Mouse (Mus musculus): ENCODE measurements at regions not wholly inside any gene's neighbourhood (a gene's known extent, or its start where the extent isn't known, plus 50 kb on each side); places are given as distances from the start of the nearest gene placed in this dataset.

- TF ChIP-seq HCFC1 (IDR thresholded peaks at IDR 0.05; ENCODE audit: borderline replicate concordance, insufficient read depth, low read length) (no peak), MAFK (IDR thresholded peaks at IDR 0.05; ENCODE audit: insufficient read depth, low read depth, low read length) (no peak), ZNF384 (IDR thresholded peaks at IDR 0.05; ENCODE audit: low read depth, low read length) (no peak), ZC3H11A (IDR thresholded peaks at IDR 0.05; ENCODE audit: borderline replicate concordance, low read depth, low read length) (no peak), CHD2 (IDR thresholded peaks at IDR 0.05; ENCODE audit: low read depth, low read length) (no peak)
- Histone ChIP-seq H3K9ac (ENCODE audit: insufficient read depth, low read depth, low read length, poor library complexity, severe bottlenecking) (no peak overlapping the region), H3K4me3 (ENCODE audit: insufficient read depth in 1 of 2, low read depth in 1 of 2, low read length in 2 of 2, poor library complexity in 1 of 2, severe bottlenecking in 1 of 2) (no peak overlapping the region), H3K9me3 (ENCODE audit: control insufficient read depth, insufficient read depth, low read depth, low read length) (no peaks in the 10 kb centered on the region), H3K36me3 (ENCODE audit: control insufficient read depth, insufficient read depth, low read length, poor library complexity, severe bottlenecking) (no peaks in the 10 kb centered on the region), H3K27ac (ENCODE audit: insufficient read depth, low read depth, low read length, poor library complexity, severe bottlenecking) (no peak overlapping the region), H3K4me1 (ENCODE audit: control insufficient read depth in 2 of 2, insufficient read depth in 2 of 2, low read length in 2 of 2, poor library complexity in 1 of 2) (no peaks in the 10 kb centered on the region)
- DNase-seq (ENCODE audit: low read depth, low spot score), result no peak
- in situ Hi-C loops (cut with MboI; ENCODE audit: low sequenced_read_pairs in 2 of 2, unreplicated experiment in 2 of 2), result no loop called here
Measured at GRCm38 (mm10) chr8:102931342-102931835, 145.9 kb upstream of the Cdh11 start.

- Histone ChIP-seq H3K4me3 (ENCODE audit: insufficient read depth in 1 of 2, low read depth in 1 of 2, low read length in 2 of 2, poor library complexity in 1 of 2, severe bottlenecking in 1 of 2) (no peak overlapping the region), H3K36me3 (ENCODE audit: control insufficient read depth, insufficient read depth, low read length, poor library complexity, severe bottlenecking) (no peaks in the 10 kb centered on the region), H3K4me1 (ENCODE audit: control insufficient read depth in 2 of 2, insufficient read depth in 2 of 2, low read length in 2 of 2, poor library complexity in 1 of 2) (no peaks in the 10 kb centered on the region), H3K9me3 (ENCODE audit: control insufficient read depth, insufficient read depth, low read depth, low read length) (no peaks in the 10 kb centered on the region), H3K27ac (ENCODE audit: insufficient read depth, low read depth, low read length, poor library complexity, severe bottlenecking) (no peak overlapping the region), H3K9ac (ENCODE audit: insufficient read depth, low read depth, low read length, poor library complexity, severe bottlenecking) (no peak overlapping the region)
- in situ Hi-C loops (cut with MboI; ENCODE audit: low sequenced_read_pairs in 2 of 2, unreplicated experiment in 2 of 2), result no loop called here
- no peak for TF ChIP-seq ZNF384 (IDR thresholded peaks at IDR 0.05; ENCODE audit: low read depth, low read length)
- TF ChIP-seq CHD2 (IDR thresholded peaks at IDR 0.05; ENCODE audit: low read depth, low read length), result no peak
- TF ChIP-seq ZC3H11A (IDR thresholded peaks at IDR 0.05; ENCODE audit: borderline replicate concordance, low read depth, low read length), result no peak
- no peak for TF ChIP-seq HCFC1 (IDR thresholded peaks at IDR 0.05; ENCODE audit: borderline replicate concordance, insufficient read depth, low read length)
- no peak for TF ChIP-seq MAFK (IDR thresholded peaks at IDR 0.05; ENCODE audit: insufficient read depth, low read depth, low read length)
- DNase-seq (ENCODE audit: low read depth, low spot score), result no peak
Measured at GRCm38 (mm10) chr8:102938771-102939170, 153.3 kb upstream of the Cdh11 start.

GRCm38 (mm10) chr8:102945546-102945945, 160.1 kb upstream of the Cdh11 start:
- in situ Hi-C loops (cut with MboI; ENCODE audit: low sequenced_read_pairs in 2 of 2, unreplicated experiment in 2 of 2), result no loop called here
- no peak for TF ChIP-seq ZNF384 (IDR thresholded peaks at IDR 0.05; ENCODE audit: low read depth, low read length)
- TF ChIP-seq MAFK (IDR thresholded peaks at IDR 0.05; ENCODE audit: insufficient read depth, low read depth, low read length), result no peak
- TF ChIP-seq CHD2 (IDR thresholded peaks at IDR 0.05; ENCODE audit: low read depth, low read length), result no peak
- TF ChIP-seq ZC3H11A (IDR thresholded peaks at IDR 0.05; ENCODE audit: borderline replicate concordance, low read depth, low read length), result no peak
- no peak for TF ChIP-seq HCFC1 (IDR thresholded peaks at IDR 0.05; ENCODE audit: borderline replicate concordance, insufficient read depth, low read length)

GRCm38 (mm10) chr8:102978161-102978581, 192.7 kb upstream of the Cdh11 start:
- no peaks in the 10 kb centered on the region for H3K4me1 ChIP-seq (ENCODE audit: control insufficient read depth in 2 of 2, insufficient read depth in 2 of 2, low read length in 2 of 2, poor library complexity in 1 of 2)
- no peak overlapping the region for H3K4me3 ChIP-seq (ENCODE audit: insufficient read depth in 1 of 2, low read depth in 1 of 2, low read length in 2 of 2, poor library complexity in 1 of 2, severe bottlenecking in 1 of 2)
- no peaks in the 10 kb centered on the region for H3K9me3 ChIP-seq (ENCODE audit: control insufficient read depth, insufficient read depth, low read depth, low read length)
- TF ChIP-seq HCFC1 (IDR thresholded peaks at IDR 0.05; ENCODE audit: borderline replicate concordance, insufficient read depth, low read length) (no peak), CHD2 (IDR thresholded peaks at IDR 0.05; ENCODE audit: low read depth, low read length) (no peak), ZNF384 (IDR thresholded peaks at IDR 0.05; ENCODE audit: low read depth, low read length) (no peak), MAFK (IDR thresholded peaks at IDR 0.05; ENCODE audit: insufficient read depth, low read depth, low read length) (no peak), ZC3H11A (IDR thresholded peaks at IDR 0.05; ENCODE audit: borderline replicate concordance, low read depth, low read length) (no peak)
- no peak overlapping the region for H3K27ac ChIP-seq (ENCODE audit: insufficient read depth, low read depth, low read length, poor library complexity, severe bottlenecking)
- no peak for DNase-seq (ENCODE audit: low read depth, low spot score)
- no peak overlapping the region for H3K9ac ChIP-seq (ENCODE audit: insufficient read depth, low read depth, low read length, poor library complexity, severe bottlenecking)
- no peaks in the 10 kb centered on the region for H3K36me3 ChIP-seq (ENCODE audit: control insufficient read depth, insufficient read depth, low read length, poor library complexity, severe bottlenecking)
- in situ Hi-C loops (cut with MboI; ENCODE audit: low sequenced_read_pairs in 2 of 2, unreplicated experiment in 2 of 2), result no loop called here

More at GRCm38 (mm10) chr8:102945546-102945945, 160.1 kb upstream of the Cdh11 start:
- H3K36me3 ChIP-seq (ENCODE audit: control insufficient read depth, insufficient read depth, low read length, poor library complexity, severe bottlenecking), result no peaks in the 10 kb centered on the region
- H3K4me1 ChIP-seq (ENCODE audit: control insufficient read depth in 2 of 2, insufficient read depth in 2 of 2, low read length in 2 of 2, poor library complexity in 1 of 2), result no peaks in the 10 kb centered on the region
- no peak for DNase-seq (ENCODE audit: low read depth, low spot score)
- H3K9me3 ChIP-seq (ENCODE audit: control insufficient read depth, insufficient read depth, low read depth, low read length), result no peaks in the 10 kb centered on the region
- H3K27ac ChIP-seq (ENCODE audit: insufficient read depth, low read depth, low read length, poor library complexity, severe bottlenecking), result no peak overlapping the region
- H3K4me3 ChIP-seq (ENCODE audit: insufficient read depth in 1 of 2, low read depth in 1 of 2, low read length in 2 of 2, poor library complexity in 1 of 2, severe bottlenecking in 1 of 2), result no peak overlapping the region
- no peak overlapping the region for H3K9ac ChIP-seq (ENCODE audit: insufficient read depth, low read depth, low read length, poor library complexity, severe bottlenecking)
